Mouse (Mus musculus) megakaryocyte, embryonic 14.5 days (primary cell): ENCODE measurements at regions not wholly inside any gene's neighbourhood (a gene's known extent, or its start where the extent isn't known, plus 50 kb on each side); places are given as distances from the start of the nearest gene placed in this dataset.

Experiments used
- H3K27me3 ChIP-seq: replicated peaks from 2 replicates; pipeline ENCODE3; 2012; ENCODE audit warnings: inconsistent platforms
- H3K36me3 ChIP-seq: replicated peaks from 2 replicates; pipeline ENCODE3; 2012; ENCODE audit warnings: low read length, inconsistent platforms, mixed read lengths
- H3K4me1 ChIP-seq: 2 replicates; pipeline ENCODE4 v1.6.1; 2012; ENCODE audit warnings: inconsistent platforms
- H3K4me3 ChIP-seq: replicated peaks from 2 replicates; pipeline ENCODE3; 2012; ENCODE audit warnings: moderate library complexity, mild to moderate bottlenecking, inconsistent platforms
- H3K9me3 ChIP-seq: 2 replicates; pipeline ENCODE4 v1.6.1; 2012; ENCODE audit warnings: inconsistent platforms
- FLI1 ChIP-seq: IDR thresholded peaks from 2 replicates; pipeline ENCODE4 v1.6.1; 2012; ENCODE audit warnings: low read length, inconsistent platforms, mixed read lengths
- GATA1 ChIP-seq: IDR thresholded peaks from 3 replicates; pipeline ENCODE4 v1.6.1; 2012; ENCODE audit warnings: mixed read lengths, low read length, inconsistent platforms, borderline replicate concordance

DNA sequence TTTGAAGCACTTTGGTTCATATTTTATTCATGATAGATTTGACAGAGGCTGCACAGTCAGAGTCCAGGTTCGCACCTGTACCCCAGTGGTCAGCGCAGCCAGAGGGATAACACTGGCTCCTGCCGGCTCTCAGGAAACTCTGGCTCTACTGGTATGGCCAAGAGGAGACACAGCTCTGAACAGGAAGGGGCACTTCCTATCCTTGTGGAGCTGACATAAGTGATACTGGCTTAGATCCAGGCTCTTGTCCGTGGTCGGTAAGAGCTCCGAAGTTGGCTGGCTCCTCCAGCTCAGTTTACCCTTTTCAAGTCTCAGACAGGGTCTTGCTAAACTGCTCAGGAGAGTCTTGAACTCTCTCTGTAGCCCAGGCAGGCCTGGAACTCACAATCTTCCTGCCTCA is 113.6 kb upstream of the Med13l start:
- TF ChIP-seq GATA1 (no peak), FLI1 (no peak)
- H3K27me3 ChIP-seq: peaks cover 25% of the 10 kb centered on the region
- H3K4me1 ChIP-seq: peaks cover 26% of the 10 kb centered on the region
- H3K9me3 ChIP-seq: peaks cover 5% of the 10 kb centered on the region; the same call in 1 of the 2 replicates
- H3K36me3 ChIP-seq: no peaks in the 10 kb centered on the region
- H3K4me3 ChIP-seq: no peak overlapping the region

DNA sequence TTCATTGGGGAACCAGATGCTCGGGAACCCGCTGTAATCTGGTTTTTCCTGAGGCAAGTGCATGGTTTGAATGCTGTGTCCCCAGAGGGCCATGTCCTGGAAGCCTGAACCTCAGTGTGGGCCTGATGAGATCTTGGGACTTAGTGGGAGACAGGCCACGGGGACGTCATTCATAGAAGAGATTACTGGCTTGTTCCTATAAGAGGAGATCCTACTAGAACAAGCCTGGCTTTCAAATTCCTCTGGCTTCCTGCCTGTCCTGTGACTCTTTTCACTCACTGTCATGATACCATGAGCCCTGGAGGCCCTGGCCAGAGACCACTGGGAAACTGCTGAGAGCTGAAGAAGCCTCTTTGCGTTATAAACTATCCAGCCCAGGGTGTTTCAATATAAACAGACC is 113.1 kb upstream of the Med13l start:
- peaks cover 26% of the 10 kb centered on the region for H3K4me1 ChIP-seq
- no peak overlapping the region for H3K4me3 ChIP-seq
- peaks cover 3% of the 10 kb centered on the region; the same call in 1 of the 2 replicates for H3K9me3 ChIP-seq
- TF ChIP-seq FLI1 (no peak), GATA1 (no peak)
- no peaks in the 10 kb centered on the region for H3K36me3 ChIP-seq
- H3K27me3 ChIP-seq: peaks cover 25% of the 10 kb centered on the region

DNA sequence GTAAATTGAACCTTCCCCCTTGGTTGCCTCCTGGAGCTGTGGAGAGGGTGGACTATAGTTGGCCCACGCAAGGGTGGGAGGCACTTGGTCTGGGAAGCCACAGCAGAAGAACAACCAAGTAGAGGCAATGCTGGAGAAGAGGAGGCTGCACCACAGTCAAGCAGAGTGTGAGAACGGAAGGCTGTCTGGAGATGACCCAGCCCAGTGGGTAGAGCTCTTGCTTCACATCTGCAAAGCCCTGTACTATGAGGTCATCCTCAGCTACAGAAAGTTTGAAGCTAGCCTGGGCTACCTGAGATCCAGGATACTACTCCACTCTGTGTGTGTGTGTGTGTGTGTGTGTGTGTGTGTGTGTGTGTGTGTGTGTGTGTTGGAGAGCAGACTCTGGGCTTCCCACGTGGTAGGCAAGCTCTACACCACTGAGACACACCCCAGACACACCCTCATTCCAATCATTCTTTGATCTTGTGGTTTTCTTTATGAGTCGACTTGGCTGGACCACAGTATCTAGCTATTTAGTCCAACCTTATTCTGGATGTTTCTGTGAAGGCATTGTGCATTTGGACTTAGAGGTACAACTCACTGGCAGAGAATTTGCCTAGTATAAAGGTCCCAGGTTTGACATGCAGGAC is 111.5 kb upstream of the Med13l start:
- no peak overlapping the region for H3K4me3 ChIP-seq
- no peaks in the 10 kb centered on the region for H3K36me3 ChIP-seq
- TF ChIP-seq FLI1: no peak
- no peak for TF ChIP-seq GATA1
- peaks cover 26% of the 10 kb centered on the region for H3K4me1 ChIP-seq
- no peaks in the 10 kb centered on the region for H3K9me3 ChIP-seq
- H3K27me3 ChIP-seq: peaks cover 21% of the 10 kb centered on the region

GRCm38 (mm10) chr5:118449893-118450292 is 110.6 kb upstream of the Med13l start:
- peaks cover 26% of the 10 kb centered on the region for H3K4me1 ChIP-seq
- TF ChIP-seq GATA1 (no peak), FLI1 (no peak)
- no peaks in the 10 kb centered on the region for H3K36me3 ChIP-seq
- H3K27me3 ChIP-seq: peaks cover 18% of the 10 kb centered on the region
- no peaks in the 10 kb centered on the region for H3K9me3 ChIP-seq
- no peak overlapping the region for H3K4me3 ChIP-seq

- peaks cover 14% of the 10 kb centered on the region for H3K4me1 ChIP-seq
- H3K27me3 ChIP-seq: peaks cover 6% of the 10 kb centered on the region
- TF ChIP-seq FLI1 (no peak), GATA1 (no peak)
- no peak overlapping the region for H3K4me3 ChIP-seq
- H3K9me3 ChIP-seq: no peaks in the 10 kb centered on the region
- H3K36me3 ChIP-seq: no peaks in the 10 kb centered on the region
These were observed 108.4 kb upstream of the Med13l start for GRCm38 (mm10) chr5:118452052-118452451.

DNA sequence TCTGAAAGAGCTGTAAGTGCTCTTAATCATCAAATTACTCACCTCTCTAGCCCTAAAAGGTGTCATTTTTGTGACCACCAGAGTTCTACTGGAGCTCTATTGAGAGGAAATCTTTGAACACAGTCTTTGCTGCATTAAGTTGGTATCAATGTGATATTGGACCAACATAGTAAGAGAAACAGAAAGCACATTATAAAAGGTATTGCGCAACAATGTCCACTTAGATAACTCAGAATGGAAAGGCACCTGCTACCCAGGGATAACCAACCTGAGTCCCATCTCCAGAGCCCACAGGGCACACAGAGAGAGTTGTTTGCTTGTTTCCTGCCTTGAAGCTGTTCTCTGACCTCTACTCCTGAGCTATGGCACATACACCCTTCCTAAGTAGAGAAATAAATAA is 106.4 kb upstream of the Med13l start:
- Histone ChIP-seq H3K9me3 (no peaks in the 10 kb centered on the region), H3K36me3 (no peaks in the 10 kb centered on the region), H3K4me3 (no peak overlapping the region), H3K27me3 (peaks cover 3% of the 10 kb centered on the region), H3K4me1 (peaks cover 10% of the 10 kb centered on the region)
- TF ChIP-seq GATA1 (no peak), FLI1 (no peak)

GRCm38 (mm10) chr5:118458727-118459390 is 101.6 kb upstream of the Med13l start:
- TF ChIP-seq FLI1 (no peak), GATA1 (no peak)
- H3K36me3 ChIP-seq: no peaks in the 10 kb centered on the region
- peaks cover 48% of the 10 kb centered on the region for H3K4me1 ChIP-seq
- no peaks in the 10 kb centered on the region for H3K27me3 ChIP-seq
- no peaks in the 10 kb centered on the region for H3K9me3 ChIP-seq
- peak overlapping the region; percentile 88 for H3K4me3 ChIP-seq

- no peaks in the 10 kb centered on the region for H3K9me3 ChIP-seq
- H3K27me3 ChIP-seq: no peaks in the 10 kb centered on the region
- peak overlapping the region; percentile 88 for H3K4me3 ChIP-seq
These were observed 101.1 kb upstream of the Med13l start for GRCm38 (mm10) chr5:118459391-118459792.

GRCm38 (mm10) chr5:118461967-118462366 is 98.5 kb upstream of the Med13l start:
- Histone ChIP-seq H3K36me3 (no peaks in the 10 kb centered on the region), H3K4me3 (no peak overlapping the region), H3K9me3 (no peaks in the 10 kb centered on the region), H3K4me1 (peaks cover 79% of the 10 kb centered on the region), H3K27me3 (no peaks in the 10 kb centered on the region)
- TF ChIP-seq FLI1 (no peak), GATA1 (no peak)

More at GRCm38 (mm10) chr5:118459391-118459792, 101.1 kb upstream of the Med13l start:
- Histone ChIP-seq H3K4me1 (peaks cover 53% of the 10 kb centered on the region), H3K36me3 (no peaks in the 10 kb centered on the region)
- TF ChIP-seq FLI1 (no peak), GATA1 (no peak)
